Mouse (Mus musculus): ENCODE results near the gene Vpreb1. TPM values are rescaled to one million over a fixed set of nuclear protein-coding genes. Genes with fewer than 3 reads are reported as not detected.

The Vpreb1 gene
- total and polyA plus RNA-seq, 2 experiments from 2014 or later = 0.58 TPM; not detected in 1

- H3K9ac ChIP-seq (replicated peaks; ENCODE audit: low read length) = no peak overlapping the region
- WGBS = 92% methylated on average over 5 of the region's 5 CpGs
- peaks cover 63% of the 10 kb centered on the region for H3K36me3 ChIP-seq (ENCODE audit: insufficient read depth, low read length)
- no peaks in the 10 kb centered on the region for H3K4me1 ChIP-seq (ENCODE audit: insufficient read depth, low read length)
- ATAC-seq = no peak
- no peaks in the 10 kb centered on the region for H3K9me3 ChIP-seq (ENCODE audit: low read length)
- H3K4me3 ChIP-seq (ENCODE audit: low read length) = no peak overlapping the region
- no peak overlapping the region for H3K27ac ChIP-seq
- no peak for DNase-seq (ENCODE audit: low spot score)
- no peaks in the 10 kb centered on the region for H3K27me3 ChIP-seq (ENCODE audit: insufficient read depth, low read length)
- H3K4me2 ChIP-seq (ENCODE audit: low read depth, low read length) = no peak overlapping the region
- TF ChIP-seq CTCF (IDR thresholded peaks at IDR 0.05; ENCODE audit: low read depth) = no peak
Measured at GRCm38 (mm10) chr16:16879025-16879424, 8.4 kb upstream of the Vpreb1 start.

DNA sequence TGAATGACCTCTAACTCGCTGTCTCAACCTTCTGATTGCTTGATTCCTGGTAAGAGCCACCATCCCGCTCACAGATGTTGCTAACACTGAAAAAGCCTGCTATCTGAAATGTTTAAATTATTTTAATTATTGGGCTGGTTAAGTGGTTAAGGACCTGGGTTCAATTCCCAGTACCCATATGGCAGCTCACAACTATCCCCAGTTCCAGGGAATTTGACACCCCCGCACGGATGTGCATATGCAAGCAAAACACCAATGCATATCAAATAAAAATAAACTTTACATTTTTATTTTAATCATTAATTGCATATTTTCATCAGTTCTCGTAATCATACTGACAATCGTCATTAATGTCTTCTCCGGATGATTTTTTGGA lies 414 bp downstream of the Vpreb1 start:
- Histone ChIP-seq H3K4me2 (ENCODE audit: low read depth, low read length) (peak overlapping the region; percentile 59), H3K36me3 (ENCODE audit: insufficient read depth, low read length) (peaks cover 4% of the 10 kb centered on the region; the same call in 1 of the 2 replicates), H3K9ac (replicated peaks; ENCODE audit: low read length) (peak overlapping the region; percentile 93; the same call in 1 of the 2 replicates), H3K27me3 (ENCODE audit: insufficient read depth, low read length) (no peaks in the 10 kb centered on the region), H3K9me3 (ENCODE audit: low read length) (no peaks in the 10 kb centered on the region), H3K27ac (peak overlapping the region; percentile 91), H3K4me3 (ENCODE audit: low read length) (peak overlapping the region; percentile 83), H3K4me1 (ENCODE audit: insufficient read depth, low read length) (no peaks in the 10 kb centered on the region)
- WGBS = 36% methylated on average over 7 of the region's 7 CpGs
- DNase-seq (ENCODE audit: low spot score) = no peak
- no peak for TF ChIP-seq CTCF (IDR thresholded peaks at IDR 0.05; ENCODE audit: low read depth)
- ATAC-seq = peak; percentile 63

GRCm38 (mm10) chr16:16865696-16866561 lies 4.7 kb downstream of the Vpreb1 start:
- no peak overlapping the region for H3K9ac ChIP-seq (replicated peaks; ENCODE audit: low read length)

DNA sequence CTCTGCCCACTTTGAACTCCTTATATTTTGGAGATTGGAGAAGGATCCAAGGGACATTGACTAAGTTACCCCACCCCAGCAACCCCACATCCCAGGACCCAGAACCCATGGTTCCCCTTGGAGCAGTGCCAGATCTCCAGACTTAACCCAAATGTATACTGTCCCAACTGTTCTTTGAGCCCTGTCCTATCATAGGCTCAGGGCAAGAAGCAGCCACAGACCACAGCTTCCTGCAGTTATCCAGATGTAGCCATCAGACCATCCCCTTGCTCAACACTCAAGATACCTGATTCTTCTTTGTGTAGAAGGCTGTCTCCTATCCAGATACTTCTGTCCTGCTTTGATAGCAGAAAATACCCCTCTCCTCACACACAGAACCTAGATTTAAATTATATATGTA lies 5.4 kb downstream of the Vpreb1 start:
- H3K27ac ChIP-seq = no peak overlapping the region
- no peak overlapping the region for H3K4me2 ChIP-seq (ENCODE audit: low read depth, low read length)
- H3K27me3 ChIP-seq (ENCODE audit: insufficient read depth, low read length) = no peaks in the 10 kb centered on the region
- no peak overlapping the region for H3K9ac ChIP-seq (replicated peaks; ENCODE audit: low read length)
- no peak for DNase-seq (ENCODE audit: low spot score)
- H3K36me3 ChIP-seq (ENCODE audit: insufficient read depth, low read length) = no peaks in the 10 kb centered on the region
- no peaks in the 10 kb centered on the region for H3K9me3 ChIP-seq (ENCODE audit: low read length)
- ATAC-seq = no peak
- no peak for TF ChIP-seq CTCF (IDR thresholded peaks at IDR 0.05; ENCODE audit: low read depth)
- no peaks in the 10 kb centered on the region for H3K4me1 ChIP-seq (ENCODE audit: insufficient read depth, low read length)
- H3K4me3 ChIP-seq (ENCODE audit: low read length) = no peak overlapping the region

More at GRCm38 (mm10) chr16:16865696-16866561, 4.7 kb downstream of the Vpreb1 start:
- no peak for TF ChIP-seq CTCF (IDR thresholded peaks at IDR 0.05; ENCODE audit: low read depth)
- H3K4me1 ChIP-seq (ENCODE audit: insufficient read depth, low read length) = no peaks in the 10 kb centered on the region
- no peaks in the 10 kb centered on the region for H3K27me3 ChIP-seq (ENCODE audit: insufficient read depth, low read length)
- no peaks in the 10 kb centered on the region for H3K36me3 ChIP-seq (ENCODE audit: insufficient read depth, low read length)
- H3K4me2 ChIP-seq (ENCODE audit: low read depth, low read length) = no peak overlapping the region
- H3K4me3 ChIP-seq (ENCODE audit: low read length) = no peak overlapping the region
- H3K9me3 ChIP-seq (ENCODE audit: low read length) = no peaks in the 10 kb centered on the region
- H3K27ac ChIP-seq = no peak overlapping the region
- DNase-seq (ENCODE audit: low spot score) (no peak), ATAC-seq (no peak)
- 54% methylated on average over 5 of the region's 5 CpGs for WGBS

DNA sequence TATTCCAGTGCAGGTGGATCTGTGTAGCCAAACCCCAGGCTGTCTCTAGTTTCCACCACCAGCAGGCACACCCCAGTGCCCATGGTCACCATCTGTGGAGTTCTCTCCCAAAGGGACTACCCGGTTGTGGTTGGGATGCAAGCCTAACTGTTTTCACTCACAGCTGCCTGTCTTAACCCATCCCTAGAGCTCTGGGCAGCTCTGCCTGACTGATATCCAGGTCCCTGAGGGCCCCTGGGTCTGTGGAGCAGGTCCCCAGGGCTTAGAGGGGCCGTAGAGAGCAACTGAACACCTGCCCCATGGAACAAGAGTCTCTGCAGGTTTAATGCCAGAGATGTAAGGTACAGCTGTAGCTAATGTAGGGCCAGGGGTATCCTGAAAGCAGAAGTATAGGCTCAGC lies 6.7 kb downstream of the Vpreb1 start, which contains the start of gene Igll1:
TSS of gene Igll1 (minus strand) at position 8 of the 400 bp plus-strand sequence.
- Histone ChIP-seq H3K4me2 (ENCODE audit: low read depth, low read length) (no peak within 1 kb of the TSS), H3K4me3 (ENCODE audit: low read length) (no peak within 1 kb of the TSS), H3K27ac (no peak within 1 kb of the TSS), H3K9me3 (ENCODE audit: low read length) (no peaks in the 10 kb centered on the region), H3K27me3 (ENCODE audit: insufficient read depth, low read length) (no peaks in the 10 kb centered on the region), H3K9ac (replicated peaks; ENCODE audit: low read length) (no peak within 1 kb of the TSS), H3K36me3 (ENCODE audit: insufficient read depth, low read length) (no peaks in the 10 kb centered on the region), H3K4me1 (ENCODE audit: insufficient read depth, low read length) (no peaks in the 10 kb centered on the region)
- TF ChIP-seq CTCF (IDR thresholded peaks at IDR 0.05; ENCODE audit: low read depth) = no peak
- ATAC-seq (no peak), DNase-seq (ENCODE audit: low spot score) (no peak)
- WGBS = 72% methylated on average over 2 of the region's 2 CpGs

GRCm38 (mm10) chr16:16862288-16862687 lies 8.4 kb downstream of the Vpreb1 start:
- ATAC-seq = no peak
- Histone ChIP-seq H3K4me1 (ENCODE audit: insufficient read depth, low read length) (no peaks in the 10 kb centered on the region), H3K27me3 (ENCODE audit: insufficient read depth, low read length) (no peaks in the 10 kb centered on the region), H3K4me3 (ENCODE audit: low read length) (no peak overlapping the region), H3K9ac (replicated peaks; ENCODE audit: low read length) (no peak overlapping the region), H3K9me3 (ENCODE audit: low read length) (no peaks in the 10 kb centered on the region), H3K27ac (no peak overlapping the region), H3K4me2 (ENCODE audit: low read depth, low read length) (no peak overlapping the region), H3K36me3 (ENCODE audit: insufficient read depth, low read length) (no peaks in the 10 kb centered on the region)
- no peak for DNase-seq (ENCODE audit: low spot score)
- 74% methylated on average over 3 of the region's 3 CpGs for WGBS
- TF ChIP-seq CTCF (IDR thresholded peaks at IDR 0.05; ENCODE audit: low read depth) = no peak
